In the genomic region with DNA sequence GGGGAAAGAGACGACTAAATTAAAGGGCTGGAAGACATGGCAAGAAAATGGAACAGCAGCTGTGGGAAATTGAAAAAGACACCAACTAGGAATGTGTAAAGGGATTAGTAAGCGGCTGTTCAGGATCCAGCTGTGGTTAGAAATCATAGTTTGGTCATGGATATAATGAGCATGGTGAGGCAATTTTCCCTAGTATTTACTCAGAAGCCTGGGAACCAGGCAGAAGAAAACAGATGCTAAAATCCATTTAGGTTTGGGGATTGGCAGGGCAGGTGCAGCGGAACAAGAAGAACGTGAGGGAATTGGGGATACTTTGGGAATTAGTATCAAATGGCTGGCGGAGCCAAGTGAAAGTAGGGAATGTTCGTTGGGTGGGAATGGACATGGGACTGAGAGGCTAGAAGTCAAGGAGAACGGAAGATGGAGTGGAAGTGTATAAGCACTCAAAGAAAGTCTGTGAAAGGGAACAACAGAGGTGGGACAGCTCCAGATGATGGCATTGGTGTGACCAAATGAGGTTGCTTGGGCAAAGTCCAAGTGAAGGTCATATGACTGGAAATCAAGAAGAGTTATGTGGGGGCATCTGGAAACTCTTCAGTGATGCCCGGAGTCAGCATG, we compare ENCODE assay signal across 28 mouse cellular contexts. TPM values are rescaled to one million over a fixed set of nuclear protein-coding genes. Genes with fewer than 3 reads are reported as not detected.
A peak's percentile ranks its signal among the peaks of the same experiment; 100 is the strongest.
DNase-seq lines count a peak whose midpoint lies in the region; ATAC-seq and TF ChIP-seq lines count a peak whose summit lies in the region.
"Had no signal": no experiment of that assay in that cellular context is flagged by ENCODE, and none has a peak within 500 bp of the region (broad histone marks: within the 10 kb centered on the region; RNA-seq: fewer than 3 reads in every experiment).

No protein-coding gene starts in this region.

- H3K9me3 ChIP-seq in limb, embryonic 13.5 days: no peaks in the 10 kb centered on the region
- no peaks in the 10 kb centered on the region for H3K9me3 ChIP-seq in limb, embryonic 10.5 days (replicated peaks)
- H3K9me3 ChIP-seq: embryonic facial prominence, embryonic 13.5 days; forebrain, embryonic 10.5 days; forebrain, embryonic 13.5 days; G1E; heart, embryonic 12.5 days; heart, embryonic 15.5 days had no signal

- no peak overlapping the region for H3K4me3 ChIP-seq in limb, embryonic 13.5 days
- no peak overlapping the region for H3K4me3 ChIP-seq in limb, embryonic 10.5 days
- H3K4me3 ChIP-seq in bone marrow macrophage, adult 2 months (ENCODE audit: insufficient read depth, low read length): no peak overlapping the region
- no peak overlapping the region for H3K4me3 ChIP-seq in myocyte
- H3K4me3 ChIP-seq in gastrocnemius, adult 2 months: no peak overlapping the region
- H3K4me3 ChIP-seq: embryonic facial prominence, embryonic 13.5 days; erythroblast, embryonic 14.5 days; forebrain, embryonic 10.5 days; forebrain, embryonic 13.5 days; heart, embryonic 12.5 days; heart, embryonic 15.5 days had no signal

- H3K27ac ChIP-seq in limb, embryonic 13.5 days: no peak overlapping the region
- H3K27ac ChIP-seq in limb, embryonic 10.5 days: no peak overlapping the region
- peak overlapping the region; percentile 93 for H3K27ac ChIP-seq in bone marrow macrophage, adult 2 months (ENCODE audit: insufficient read depth, low read depth, low read length)
- H3K27ac ChIP-seq in gastrocnemius, adult 2 months: no peak overlapping the region
- H3K27ac ChIP-seq: embryonic facial prominence, embryonic 13.5 days; forebrain, embryonic 10.5 days; forebrain, embryonic 13.5 days; heart, embryonic 15.5 days; hindbrain, embryonic 14.5 days had no signal

- H3K9ac ChIP-seq in limb, embryonic 13.5 days: no peak overlapping the region
- H3K9ac ChIP-seq: embryonic facial prominence, embryonic 13.5 days; forebrain, embryonic 13.5 days; forebrain, postnatal 0 days; heart, embryonic 12.5 days; heart, embryonic 15.5 days; hindbrain, embryonic 14.5 days had no signal

- no peak overlapping the region for H3K4me2 ChIP-seq in limb, embryonic 13.5 days (replicated peaks)
- peak overlapping the region; percentile 63 for H3K4me2 ChIP-seq in myocyte (ENCODE audit: low read depth)
- H3K4me2 ChIP-seq: embryonic facial prominence, embryonic 13.5 days; forebrain, embryonic 13.5 days; heart, embryonic 12.5 days; heart, embryonic 15.5 days; hindbrain, embryonic 14.5 days had no signal

- peak; percentile 78 for ATAC-seq in limb, embryonic 13.5 days (ENCODE audit: low FRiP score, low read depth)
- ATAC-seq: forebrain, embryonic 13.5 days; forebrain, postnatal 0 days; intestine, postnatal 0 days had no signal

- H3K4me1 ChIP-seq in limb, embryonic 13.5 days: no peaks in the 10 kb centered on the region
- no peaks in the 10 kb centered on the region for H3K4me1 ChIP-seq in limb, embryonic 10.5 days
- peaks cover 29% of the 10 kb centered on the region for H3K4me1 ChIP-seq in bone marrow macrophage, adult 2 months (ENCODE audit: control insufficient read depth, insufficient read depth, low read length)
- H3K4me1 ChIP-seq: embryonic facial prominence, embryonic 13.5 days; forebrain, embryonic 13.5 days; heart, embryonic 15.5 days had no signal

- H3K36me3 ChIP-seq in limb, embryonic 13.5 days: no peaks in the 10 kb centered on the region
- H3K36me3 ChIP-seq in limb, embryonic 10.5 days: no peaks in the 10 kb centered on the region
- H3K36me3 ChIP-seq in myocyte (ENCODE audit: control insufficient read depth, insufficient read depth): no peaks in the 10 kb centered on the region
- H3K36me3 ChIP-seq: embryonic facial prominence, embryonic 13.5 days; heart, embryonic 15.5 days had no signal

- no peak for DNase-seq in limb, embryonic 10.5 days (ENCODE audit: low spot score)
- peak; percentile 66 for DNase-seq in fibroblast of lung, adult 2 months (ENCODE audit: low read depth)
- no peak for DNase-seq in cerebellum, adult 9-10 months
- DNase-seq in kidney, adult 8-10 months: no peak
- no peak for DNase-seq in gastrocnemius, adult 2 months
- DNase-seq: adrenal gland, adult 2 months; adrenal gland, postnatal 25 days; cerebellum, adult 18-20 months; cerebellum, adult 9-11 months; cerebellum, postnatal 25 days; forebrain, postnatal 0 days; gastrocnemius, postnatal 25 days; heart, postnatal 14 days; heart, postnatal 4 days; kidney, adult 2 months had no signal

- peaks cover 80% of the 10 kb centered on the region for H3K79me2 ChIP-seq in myocyte (ENCODE audit: control insufficient read depth, insufficient read depth)

- H3ac ChIP-seq in myocyte (ENCODE audit: control insufficient read depth, insufficient read length): no peak overlapping the region

- no peaks in the 10 kb centered on the region for H3K27me3 ChIP-seq in limb, embryonic 13.5 days
- H3K27me3 ChIP-seq in limb, embryonic 10.5 days (ENCODE audit: low read depth, poor library complexity, severe bottlenecking): no peaks in the 10 kb centered on the region
- no peaks in the 10 kb centered on the region for H3K27me3 ChIP-seq in myocyte (ENCODE audit: control insufficient read depth, insufficient read depth, insufficient read length)
- H3K27me3 ChIP-seq: CH12.LX; embryonic facial prominence, embryonic 13.5 days; forebrain, embryonic 13.5 days; heart, embryonic 12.5 days; heart, embryonic 15.5 days had no signal

- intact Hi-C loops in gastrocnemius, adult 2 months (cut with DNase I): no loop called here

- 81% methylated on average over 8 of the region's 8 CpGs for WGBS in limb, embryonic 13.5 days
- WGBS in limb, embryonic 10.5 days: 94% methylated on average over 8 of the region's 8 CpGs

- TF ChIP-seq CTCF in bone marrow macrophage, adult 2 months (IDR thresholded peaks at IDR 0.05; ENCODE audit: low read depth, low read length): no peak
- TF ChIP-seq CTCF in gastrocnemius, adult 2 months (IDR thresholded peaks at IDR 0.05): no peak

- no peak for TF ChIP-seq POLR2A in bone marrow macrophage, adult 2 months (IDR thresholded peaks at IDR 0.05; ENCODE audit: borderline replicate concordance, low read depth, low read length)
- no peak for TF ChIP-seq POLR2A in myocyte (IDR thresholded peaks at IDR 0.05; ENCODE audit: insufficient read length, low read depth)

TF ChIP-seq in myocyte, 11 proteins besides CTCF, POLR2A, EP300 and RAD21:
- TF ChIP-seq MAX (IDR thresholded peaks at IDR 0.05; ENCODE audit: low read depth): no peak
- peak; percentile 76 to 90 (median 85) for TF ChIP-seq MYOD1 (IDR thresholded peaks at IDR 0.05; ENCODE audit: control insufficient read depth in 1 of 3, insufficient read length in 2 of 3, low read depth in 2 of 3)
- peak; percentile 28 for TF ChIP-seq TCF3 (IDR thresholded peaks at IDR 0.05; ENCODE audit: insufficient read length, low read depth)
- TF ChIP-seq POLR2AphosphoS2 (IDR thresholded peaks at IDR 0.05; ENCODE audit: insufficient read length, low read depth): no peak
- TF ChIP-seq CEBPB (IDR thresholded peaks at IDR 0.05; ENCODE audit: insufficient read depth, poor library complexity, severe bottlenecking): peak; percentile 85
- no peak for TF ChIP-seq E2F4 (IDR thresholded peaks at IDR 0.05; ENCODE audit: insufficient read depth)
- peak in 1 of 3 experiments; percentile 3 for TF ChIP-seq MYOG (IDR thresholded peaks at IDR 0.05; ENCODE audit: control insufficient read depth in 1 of 3, insufficient read depth in 1 of 3, insufficient read length in 2 of 3, low read depth in 2 of 3)
- no peak for TF ChIP-seq USF1 (IDR thresholded peaks at IDR 0.05; ENCODE audit: low read depth)
- TF ChIP-seq TCF12 (IDR thresholded peaks at IDR 0.05; ENCODE audit: insufficient read depth, poor library complexity, severe bottlenecking): peak; percentile 75
- no peak for TF ChIP-seq REST (IDR thresholded peaks at IDR 0.05; ENCODE audit: insufficient read depth, insufficient read length)
- TF ChIP-seq SRF (IDR thresholded peaks at IDR 0.05; ENCODE audit: control insufficient read depth, insufficient read length, low read depth): no peak
TF ChIP-seq in myocyte: peak in this region for 5.

RNA-seq across cellular contexts. Expression of a gene that starts 26.9 kb away (rescaled TPM):
- 21.1 and 25.2 TPM in 2 replicates for polyA plus RNA-seq in limb, embryonic 13.5 days (2015; fragmentation: Nextera tagmentation; extraction: Ambion mirVana)
- 12.8 and 17.8 TPM in 2 replicates for polyA plus RNA-seq in limb, embryonic 10.5 days (2016; fragmentation: Nextera tagmentation; extraction: Ambion mirVana)
- polyA plus RNA-seq in bone marrow macrophage, adult 2 months (2012; ENCODE audit: insufficient read depth, insufficient read length, missing spikeins): 20.3 and 21.2 TPM in 2 replicates
- 21.0 TPM for polyA plus RNA-seq in myocyte (2012; fragmentation: generic; extraction: Trizol)
- 1 to 10 TPM; 2.3 to 2.8 TPM for total RNA-seq in gastrocnemius, adult 2 months (2021)
